Comparison of ENCODE assay signal across 8 mouse cellular contexts in genomic region chr7:79617418-79617817, GRCm38 (mm10). TPM values are rescaled to one million over a fixed set of nuclear protein-coding genes. Genes with fewer than 3 reads are reported as not detected.
DNase-seq lines count a peak whose midpoint lies in the region.

Rhcg (minus strand) TSS chr7:79617657.

- peak; percentile 27 to 49 for DNase-seq in adrenal gland, adult (ENCODE audit: inconsistent age in 2 of 2, low spot score in 1 of 2)
- DNase-seq in adrenal gland, postnatal 4 days (ENCODE audit: low spot score in 2 of 2): no peak
- peak; percentile 43 for DNase-seq in right cerebral cortex, postnatal 14 days
- DNase-seq in right cerebral cortex, postnatal 25 days: no peak
- peak; percentile 51 to 57 for DNase-seq in kidney, postnatal 36 days
- DNase-seq in testis, postnatal 10 days (ENCODE audit: low spot score): peak; percentile 53
- DNase-seq in urinary bladder, postnatal 4 days (ENCODE audit: low spot score in 2 of 2): no peak
- no peak for DNase-seq in urinary bladder, postnatal 36 days (ENCODE audit: low spot score in 2 of 2)

RNA-seq across cellular contexts. Expression of gene Rhcg, which starts in this region (rescaled TPM):
- 10 to 100 TPM in 1 of 2 experiments, 1 to 10 TPM in 1; 1.7 to 12.8 TPM for total RNA-seq in adrenal gland, postnatal 4 days (2021)

Comparison
In these comparisons a context has a peak if more than half of its experiments do, and no peak if none do; other contexts are left out.
1. DNase-seq: peak in adrenal gland, adult (2 of 2), right cerebral cortex, postnatal 14 days (single experiment), kidney, postnatal 36 days (2 of 2) and testis, postnatal 10 days (single experiment); none in adrenal gland, postnatal 4 days (0 of 2), right cerebral cortex, postnatal 25 days (single experiment), urinary bladder, postnatal 4 days (0 of 2) and urinary bladder, postnatal 36 days (0 of 2).